Mouse (Mus musculus) MEL (cell line): ENCODE data around the gene Evi2b.

Experiments used
- CTCF ChIP-seq, 3 experiments: IDR thresholded peaks in 2 of 3; conservative IDR thresholded peaks in 1 of 3; 2 replicates each; pipeline ENCODE4 v1.5.1; 2011 to 2012; ENCODE audit warnings: low read length in 3 of 3, low read depth in 2 of 3, mild to moderate bottlenecking in 2 of 3, improper control_type of control experiment in 1 of 3, inconsistent platforms in 1 of 3, mixed read lengths in 1 of 3, moderate library complexity in 1 of 3; ENCODE audit not compliant: control insufficient read depth in 1 of 3, insufficient read depth in 1 of 3, poor library complexity in 1 of 3, severe bottlenecking in 1 of 3
- EP300 ChIP-seq, 2 experiments: IDR thresholded peaks; 2 replicates each; pipeline ENCODE4 v1.6.1; 2011; ENCODE audit warnings: improper control_type of control experiment in 2 of 2, low read length in 2 of 2, low read depth in 1 of 2, mild to moderate bottlenecking in 1 of 2
- MXI1 ChIP-seq: IDR thresholded peaks from 2 replicates; pipeline ENCODE4 v1.6.1; 2011; ENCODE audit warnings: mild to moderate bottlenecking, low read depth, low read length, improper control_type of control experiment
- POLR2A ChIP-seq, 2 experiments: IDR thresholded peaks; 2 replicates each; pipeline ENCODE4 v1.6.1; 2011 to 2012; ENCODE audit warnings: low read length in 2 of 2, mild to moderate bottlenecking in 2 of 2, control low read depth in 1 of 2, improper control_type of control experiment in 1 of 2, low read depth in 1 of 2, moderate library complexity in 1 of 2; ENCODE audit not compliant: control insufficient read depth in 1 of 2, insufficient read depth in 1 of 2, poor library complexity in 1 of 2
- POLR2AphosphoS2 ChIP-seq: IDR thresholded peaks from 2 replicates; pipeline ENCODE4 v1.6.1; 2011; ENCODE audit warnings: low read length, improper control_type of control experiment
- RAD21 ChIP-seq: IDR thresholded peaks from 2 replicates; pipeline ENCODE4 v1.6.1; 2011; ENCODE audit warnings: mild to moderate bottlenecking, low read depth, low read length, improper control_type of control experiment
- USF2 ChIP-seq, 2 experiments: IDR thresholded peaks; 2 replicates each; pipeline ENCODE4 v1.6.1; 2011 to 2012; ENCODE audit warnings: improper control_type of control experiment in 2 of 2, low read length in 2 of 2, borderline replicate concordance in 1 of 2, inconsistent platforms in 1 of 2, low read depth in 1 of 2, mild to moderate bottlenecking in 1 of 2; ENCODE audit not compliant: insufficient read depth in 1 of 2

- no peak for TF ChIP-seq RAD21
- no peak for TF ChIP-seq POLR2A (IDR thresholded peaks at IDR 0.05; ENCODE audit: control insufficient read depth in 1 of 2, insufficient read depth in 1 of 2, low read depth in 1 of 2, low read length in 2 of 2, poor library complexity in 1 of 2)
- no peak for TF ChIP-seq USF2 (IDR thresholded peaks at IDR 0.05; ENCODE audit: borderline replicate concordance in 1 of 2, insufficient read depth in 1 of 2, low read depth in 1 of 2, low read length in 2 of 2)
- TF ChIP-seq EP300 (IDR thresholded peaks at IDR 0.05; ENCODE audit: low read depth in 1 of 2, low read length in 2 of 2), result no peak
- TF ChIP-seq POLR2AphosphoS2, result no peak
- TF ChIP-seq MXI1, result no peak
- TF ChIP-seq CTCF (IDR thresholded peaks at IDR 0.05 in 2 of 3, conservative IDR thresholded peaks at IDR 0.05 in 1 of 3; ENCODE audit: control insufficient read depth in 1 of 3, insufficient read depth in 1 of 3, low read depth in 2 of 3, low read length in 3 of 3, poor library complexity in 1 of 3, severe bottlenecking in 1 of 3), result no peak
These were observed 38.8 kb downstream of the Evi2b start for GRCm38 (mm10) chr11:79484721-79485120.
